Mouse (Mus musculus): ENCODE data around the gene Erlin1. TPM values are rescaled to one million over a fixed set of nuclear protein-coding genes. Genes with fewer than 3 reads are reported as not detected.

Erlin1 gene
- polyA plus RNA-seq, 1 experiment from 2014 or later, result 24.6 TPM

DNA sequence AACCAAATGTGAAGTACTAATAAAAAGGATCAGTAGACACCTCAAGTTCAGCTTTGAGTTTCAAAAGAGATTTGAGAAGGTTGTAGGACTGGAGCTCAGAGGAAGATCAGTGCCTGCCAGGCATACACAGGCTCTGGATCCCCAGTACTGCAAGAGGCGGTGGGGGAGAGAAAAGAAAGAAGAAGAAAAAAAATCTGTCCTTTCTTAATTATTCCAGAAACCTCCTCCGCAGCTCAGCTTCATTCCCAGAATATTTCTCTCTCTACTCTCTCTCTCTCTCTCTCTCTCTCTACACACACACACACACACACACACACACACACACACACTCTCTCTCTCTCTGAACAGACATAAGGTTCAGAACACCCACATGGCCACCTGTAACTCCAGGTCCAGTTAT, 10.4 kb upstream of the Erlin1 start:
- Histone ChIP-seq H3K36me3 (peaks cover 69% of the 10 kb centered on the region), H3K4me3 (no peak overlapping the region), H3K27ac (no peak overlapping the region), H3K4me1 (no peaks in the 10 kb centered on the region), H3K27me3 (ENCODE audit: insufficient read depth, poor library complexity, severe bottlenecking) (no peaks in the 10 kb centered on the region), H3K9me3 (no peaks in the 10 kb centered on the region)
- 78% methylated on average over 2 of the region's 2 CpGs for WGBS
- DNase-seq (ENCODE audit: low spot score), result no peak

DNA sequence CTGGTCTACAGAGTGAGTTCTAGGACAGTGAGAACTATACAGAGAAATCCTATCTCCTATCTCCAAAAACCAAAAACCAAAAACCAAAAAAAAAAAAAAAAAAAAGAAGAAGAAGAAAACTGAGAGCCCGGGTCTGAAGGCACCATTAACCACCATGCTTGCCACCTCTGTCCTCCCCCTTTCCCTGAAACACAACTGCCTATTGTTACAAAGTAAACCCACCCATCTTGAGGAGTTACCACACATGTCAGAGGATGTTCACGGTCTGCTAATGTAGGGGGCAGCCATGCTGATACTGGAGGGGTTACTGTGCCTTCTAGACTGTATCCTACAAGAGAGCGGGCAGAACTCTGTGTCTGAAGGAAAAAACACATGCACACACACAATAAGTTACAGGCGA, 7.4 kb upstream of the Erlin1 start:
- H3K9me3 ChIP-seq, result no peaks in the 10 kb centered on the region
- H3K27me3 ChIP-seq (ENCODE audit: insufficient read depth, poor library complexity, severe bottlenecking), result no peaks in the 10 kb centered on the region
- no peak for DNase-seq (ENCODE audit: low spot score)
- no peak overlapping the region for H3K27ac ChIP-seq
- 88% methylated on average over 4 of the region's 4 CpGs for WGBS
- no peaks in the 10 kb centered on the region for H3K4me1 ChIP-seq
- no peak overlapping the region for H3K4me3 ChIP-seq
- peaks cover 64% of the 10 kb centered on the region for H3K36me3 ChIP-seq

DNA sequence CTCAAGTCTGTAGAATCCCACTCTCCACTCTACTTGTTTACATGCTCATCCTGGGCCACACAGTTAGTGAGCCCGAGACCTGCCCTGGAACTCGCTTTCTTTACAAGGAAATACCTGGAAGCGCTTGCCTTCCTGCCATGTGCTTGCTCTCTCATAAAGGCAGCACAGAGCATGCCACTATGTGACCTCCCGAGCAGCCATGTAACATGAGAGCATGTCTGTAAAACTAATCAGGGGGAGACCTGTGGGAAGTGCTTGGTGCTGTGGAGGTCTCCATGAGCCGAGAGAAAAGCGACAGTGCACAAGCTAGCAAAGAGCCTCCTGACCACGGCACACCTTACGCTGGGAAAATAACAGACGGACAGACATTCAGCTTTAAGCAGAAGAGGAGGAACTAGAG, 6.9 kb upstream of the Erlin1 start:
- no peak overlapping the region for H3K27ac ChIP-seq
- 88% methylated on average over 9 of the region's 9 CpGs for WGBS

DNA sequence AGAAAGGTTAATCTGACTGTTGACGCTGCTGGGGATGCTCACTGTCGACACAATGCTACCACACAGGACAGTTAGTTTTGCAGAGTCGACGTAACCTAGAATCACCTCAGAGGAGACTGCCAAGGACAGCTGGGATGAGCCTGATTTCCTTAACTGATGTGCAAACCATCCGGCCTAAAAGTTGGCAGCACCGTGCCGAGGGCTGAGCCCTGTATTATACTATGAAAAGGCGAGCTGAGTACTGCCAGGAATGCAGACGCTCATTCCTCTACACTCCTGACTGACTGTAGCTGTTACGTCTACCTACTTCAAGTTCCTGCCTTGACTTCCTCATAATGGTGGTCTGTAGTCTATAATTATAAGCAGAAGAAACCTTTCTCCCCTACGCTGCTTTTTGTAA, 5.4 kb upstream of the Erlin1 start:
- no peak for DNase-seq (ENCODE audit: low spot score)
- WGBS, result 83% methylated on average over 11 of the region's 11 CpGs
- peaks cover 56% of the 10 kb centered on the region for H3K36me3 ChIP-seq
- H3K27me3 ChIP-seq (ENCODE audit: insufficient read depth, poor library complexity, severe bottlenecking), result no peaks in the 10 kb centered on the region
- no peak overlapping the region for H3K27ac ChIP-seq
- H3K9me3 ChIP-seq, result no peaks in the 10 kb centered on the region
- H3K4me1 ChIP-seq, result 0 out of 2 replicates have a peak, but pooled peaks cover under 1% of the 10 kb centered on the region
- H3K4me3 ChIP-seq, result no peak overlapping the region

More for the DNA sequence above, 6.9 kb upstream of the Erlin1 start:
- no peak overlapping the region for H3K4me3 ChIP-seq
- H3K27me3 ChIP-seq (ENCODE audit: insufficient read depth, poor library complexity, severe bottlenecking), result no peaks in the 10 kb centered on the region
- H3K9me3 ChIP-seq, result no peaks in the 10 kb centered on the region
- peaks cover 63% of the 10 kb centered on the region for H3K36me3 ChIP-seq
- no peaks in the 10 kb centered on the region for H3K4me1 ChIP-seq
- no peak for DNase-seq (ENCODE audit: low spot score)

DNA sequence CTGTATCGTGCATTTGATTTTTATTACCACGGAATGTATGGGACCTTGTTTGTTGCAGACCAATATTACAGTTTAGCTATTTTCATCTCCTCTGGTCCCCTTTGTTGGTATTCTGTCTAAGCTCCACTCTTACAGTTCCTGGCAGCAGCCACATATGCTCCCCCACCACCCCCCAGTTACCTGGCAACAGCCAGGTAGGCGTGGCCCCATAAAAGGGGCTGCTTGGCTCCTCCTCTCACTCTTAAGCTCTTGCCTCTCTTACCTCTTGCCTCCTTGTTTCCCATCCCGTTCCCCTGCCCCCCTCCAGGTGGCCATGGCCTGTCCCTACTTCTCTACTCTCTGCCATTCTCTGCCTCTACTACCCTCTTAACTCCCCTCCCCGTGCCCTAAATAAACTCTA, 1.6 kb upstream of the Erlin1 start:
- no peaks in the 10 kb centered on the region for H3K9me3 ChIP-seq
- DNase-seq (ENCODE audit: low spot score), result no peak
- no peak overlapping the region for H3K4me3 ChIP-seq
- peaks cover 13% of the 10 kb centered on the region; the same call in 1 of the 2 replicates for H3K4me1 ChIP-seq
- H3K27ac ChIP-seq, result no peak overlapping the region
- no peaks in the 10 kb centered on the region for H3K27me3 ChIP-seq (ENCODE audit: insufficient read depth, poor library complexity, severe bottlenecking)
- WGBS, result 65% methylated on average over 5 of the region's 5 CpGs
- peaks cover 26% of the 10 kb centered on the region for H3K36me3 ChIP-seq

DNA sequence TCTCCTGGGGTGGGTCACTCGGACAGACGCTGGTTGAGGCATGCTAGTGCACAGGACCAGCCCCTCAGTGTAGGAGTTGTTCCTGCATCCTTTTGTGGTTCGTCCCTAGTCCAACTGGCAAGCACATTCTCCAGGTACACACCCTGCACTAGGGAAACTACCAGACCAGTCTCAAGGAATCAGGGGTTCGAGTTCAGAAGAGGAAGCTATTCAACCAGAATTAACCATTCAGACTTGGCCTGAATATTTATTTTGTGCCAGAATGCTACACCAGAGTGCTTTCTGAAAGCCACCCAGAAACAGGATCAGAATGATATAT, 288 bp upstream of the Erlin1 start:
- Histone ChIP-seq H3K4me3 (peak overlapping the region; percentile 86), H3K4me1 (peaks cover 13% of the 10 kb centered on the region; the same call in 1 of the 2 replicates), H3K27me3 (ENCODE audit: insufficient read depth, poor library complexity, severe bottlenecking) (no peaks in the 10 kb centered on the region), H3K36me3 (0 out of 2 replicates have a peak, but pooled peaks cover 14% of the 10 kb centered on the region), H3K27ac (peak overlapping the region; percentile 85), H3K9me3 (no peaks in the 10 kb centered on the region)
- 9% methylated on average over 4 of the region's 4 CpGs for WGBS
- no peak for DNase-seq (ENCODE audit: low spot score)

DNA sequence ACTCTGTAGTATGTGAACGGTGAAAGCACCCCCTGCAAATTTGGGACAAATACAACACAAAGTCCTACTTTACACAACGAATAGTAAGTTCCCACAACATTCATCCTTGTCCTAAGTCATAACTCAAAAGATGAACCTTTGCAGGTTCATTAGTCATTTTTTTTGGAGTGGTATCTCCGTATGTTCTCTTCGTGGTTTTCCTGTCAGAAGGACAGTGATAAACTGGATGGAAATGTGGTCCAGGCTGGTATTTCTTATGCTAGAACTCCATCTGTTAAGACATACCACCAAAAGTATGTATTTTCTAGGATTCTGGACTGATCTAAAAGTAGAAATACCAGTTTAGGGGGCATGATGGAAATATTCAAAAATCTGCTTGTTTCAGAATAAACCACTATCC, 1.4 kb downstream of the Erlin1 start:
- H3K4me3 ChIP-seq, result no peak overlapping the region
- 78% methylated on average over 4 of the region's 4 CpGs for WGBS
- no peak overlapping the region for H3K27ac ChIP-seq
- no peaks in the 10 kb centered on the region for H3K9me3 ChIP-seq
- peaks cover 12% of the 10 kb centered on the region; the same call in 1 of the 2 replicates for H3K36me3 ChIP-seq
- H3K4me1 ChIP-seq, result peaks cover 13% of the 10 kb centered on the region; the same call in 1 of the 2 replicates
- H3K27me3 ChIP-seq (ENCODE audit: insufficient read depth, poor library complexity, severe bottlenecking), result no peaks in the 10 kb centered on the region
- no peak for DNase-seq (ENCODE audit: low spot score)

DNA sequence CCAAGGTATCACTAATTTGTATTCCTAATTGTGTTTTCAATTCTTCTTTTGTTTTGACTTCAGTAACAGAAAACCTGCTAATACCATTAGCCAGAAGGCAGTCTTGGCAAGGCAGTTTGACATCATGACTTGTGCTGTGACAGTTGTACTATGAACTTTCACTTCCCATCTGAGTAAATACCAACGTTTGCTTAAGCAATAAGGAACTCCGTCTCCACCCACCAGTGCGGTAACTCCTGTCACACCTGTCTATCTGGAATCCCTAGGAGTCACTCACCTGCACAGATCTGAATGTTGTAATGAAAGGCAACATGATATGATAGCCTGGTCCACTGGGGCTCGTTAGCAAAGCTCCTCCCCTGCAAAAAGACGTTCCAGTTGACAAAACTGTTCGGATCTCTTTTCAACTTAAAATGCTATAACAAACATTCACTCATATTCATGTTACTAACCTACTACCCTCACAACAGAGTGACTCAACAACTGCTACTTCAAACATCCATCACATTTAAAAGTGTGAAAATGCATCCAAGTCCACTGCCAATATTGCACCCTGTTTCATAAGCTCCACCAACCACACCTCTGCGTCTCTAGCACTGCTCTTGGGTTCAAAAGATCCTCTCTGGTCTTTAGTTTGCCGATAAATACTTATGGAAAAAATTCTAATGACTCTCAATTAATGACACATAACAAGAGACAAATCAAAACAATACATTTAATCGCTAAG, 2.1 kb downstream of the Erlin1 start:
- Histone ChIP-seq H3K9me3 (no peaks in the 10 kb centered on the region), H3K4me1 (peaks cover 13% of the 10 kb centered on the region; the same call in 1 of the 2 replicates)
- WGBS, result 80% methylated on average over 9 of the region's 9 CpGs

DNA sequence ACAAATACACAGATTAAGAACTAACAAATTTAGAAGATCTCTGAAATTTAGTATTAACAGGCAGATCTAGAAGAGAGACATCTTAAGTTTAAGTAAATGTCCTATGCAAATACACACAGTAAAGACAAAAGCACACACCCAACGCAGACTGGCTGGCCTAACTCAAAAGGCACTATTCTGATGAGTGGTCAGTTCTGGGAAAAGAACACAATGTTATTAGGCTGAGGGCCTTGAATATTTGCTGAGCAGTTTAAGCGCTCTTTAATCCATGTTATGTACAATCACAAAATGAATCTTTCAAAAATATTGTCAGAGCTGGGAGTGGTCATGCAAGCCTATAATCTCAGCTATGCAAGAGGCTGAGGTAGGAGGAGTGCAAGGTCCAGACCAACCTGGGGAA, 4.9 kb downstream of the Erlin1 start:
- H3K4me1 ChIP-seq, result peaks cover 9% of the 10 kb centered on the region; the same call in 1 of the 2 replicates
- H3K36me3 ChIP-seq, result peaks cover 19% of the 10 kb centered on the region; the same call in 1 of the 2 replicates
- 93% methylated on average over 2 of the region's 2 CpGs for WGBS

More for the DNA sequence above, 2.1 kb downstream of the Erlin1 start:
- no peak overlapping the region for H3K27ac ChIP-seq
- H3K4me3 ChIP-seq, result no peak overlapping the region
- H3K36me3 ChIP-seq, result peaks cover 11% of the 10 kb centered on the region; the same call in 1 of the 2 replicates
- DNase-seq (ENCODE audit: low spot score), result no peak
- H3K27me3 ChIP-seq (ENCODE audit: insufficient read depth, poor library complexity, severe bottlenecking), result no peaks in the 10 kb centered on the region

DNA sequence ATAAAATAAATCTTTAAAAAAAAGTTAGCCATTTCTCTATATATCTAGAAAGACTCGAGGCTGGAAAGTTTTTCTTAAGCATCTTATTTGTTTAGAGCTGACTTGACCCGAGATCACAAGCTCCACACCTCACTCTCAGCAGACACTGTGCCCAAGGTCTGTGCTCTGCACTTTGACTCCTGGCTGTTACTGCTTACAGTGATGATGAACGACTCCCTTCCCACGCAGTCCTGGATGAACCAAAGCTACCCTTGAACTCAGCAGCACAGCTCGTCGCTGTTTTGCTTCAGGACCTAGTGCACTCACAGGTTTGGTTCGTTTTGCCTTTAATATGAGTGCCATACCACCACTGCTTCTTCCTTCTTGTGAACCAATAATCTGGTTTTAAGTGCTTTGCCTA, 5.8 kb downstream of the Erlin1 start:
- Histone ChIP-seq H3K27ac (no peak overlapping the region), H3K9me3 (no peaks in the 10 kb centered on the region), H3K36me3 (peaks cover 28% of the 10 kb centered on the region), H3K4me3 (no peak overlapping the region), H3K27me3 (ENCODE audit: insufficient read depth, poor library complexity, severe bottlenecking) (no peaks in the 10 kb centered on the region), H3K4me1 (0 out of 2 replicates have a peak, but pooled peaks cover 2% of the 10 kb centered on the region)
- WGBS, result 87% methylated on average over 7 of the region's 7 CpGs
- DNase-seq (ENCODE audit: low spot score), result no peak

More for the DNA sequence above, 4.9 kb downstream of the Erlin1 start:
- Histone ChIP-seq H3K4me3 (no peak overlapping the region), H3K27ac (no peak overlapping the region), H3K9me3 (no peaks in the 10 kb centered on the region), H3K27me3 (ENCODE audit: insufficient read depth, poor library complexity, severe bottlenecking) (no peaks in the 10 kb centered on the region)
- DNase-seq (ENCODE audit: low spot score), result no peak

DNA sequence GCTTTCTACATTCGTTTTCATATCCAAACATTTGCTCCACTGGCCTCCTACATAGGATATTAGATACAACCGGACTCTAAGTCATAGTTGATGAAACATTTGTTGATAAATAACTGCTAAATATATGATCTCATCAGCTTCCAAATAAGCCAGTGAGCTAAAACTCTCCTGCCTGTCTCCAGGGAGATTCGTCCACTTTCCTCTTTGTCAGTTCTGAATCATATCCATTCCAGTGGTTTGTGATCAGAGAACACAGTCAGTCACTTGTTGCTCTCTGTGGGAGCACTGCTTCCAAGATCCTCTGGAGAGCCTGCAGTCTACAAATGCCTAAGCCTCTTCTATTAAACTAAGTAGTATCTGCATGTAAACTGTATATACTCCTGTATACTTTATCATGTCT, 9.4 kb downstream of the Erlin1 start:
- H3K4me3 ChIP-seq, result no peak overlapping the region
- no peaks in the 10 kb centered on the region for H3K27me3 ChIP-seq (ENCODE audit: insufficient read depth, poor library complexity, severe bottlenecking)
- WGBS, result 80% methylated on average over 3 of the region's 3 CpGs

DNA sequence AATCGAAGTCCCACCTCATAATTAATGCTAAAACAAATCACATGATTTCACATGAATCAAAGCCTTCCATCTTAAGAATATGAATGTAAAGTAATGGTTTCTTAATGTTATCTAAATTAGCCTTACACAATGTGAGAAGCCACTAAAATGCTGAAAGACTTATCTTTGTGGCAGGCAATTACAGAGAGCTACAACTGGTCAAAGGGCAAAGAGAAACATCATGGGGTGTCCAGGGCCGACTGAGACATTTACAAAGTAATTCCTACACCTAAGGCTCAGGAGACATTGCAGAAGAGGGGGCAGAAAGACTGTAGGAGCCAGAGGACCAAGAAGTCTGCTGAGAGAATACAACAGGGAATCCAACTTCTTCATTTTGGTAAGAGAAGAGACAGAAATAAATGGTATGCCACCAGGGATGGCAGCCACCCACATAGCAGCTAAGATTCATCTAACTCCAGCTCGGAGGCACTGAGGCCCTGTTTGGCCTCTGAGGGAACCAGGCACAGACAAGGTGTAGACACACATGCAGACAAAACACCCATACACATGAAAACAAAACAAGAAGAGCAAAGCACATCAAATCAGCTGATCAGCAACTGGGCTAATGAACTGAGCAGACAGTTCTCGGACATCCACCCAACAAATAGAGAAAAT, 14.3 kb downstream of the Erlin1 start:
- H3K27me3 ChIP-seq (ENCODE audit: insufficient read depth, poor library complexity, severe bottlenecking), result no peaks in the 10 kb centered on the region
- H3K4me1 ChIP-seq, result no peaks in the 10 kb centered on the region
- WGBS, result 79% methylated on average over 4 of the region's 4 CpGs
- no peak overlapping the region for H3K27ac ChIP-seq
- peaks cover 42% of the 10 kb centered on the region for H3K36me3 ChIP-seq
- H3K4me3 ChIP-seq, result no peak overlapping the region
- no peaks in the 10 kb centered on the region for H3K9me3 ChIP-seq
- no peak for DNase-seq (ENCODE audit: low spot score)

More for the DNA sequence above, 9.4 kb downstream of the Erlin1 start:
- Histone ChIP-seq H3K36me3 (peaks cover 49% of the 10 kb centered on the region), H3K9me3 (no peaks in the 10 kb centered on the region), H3K27ac (no peak overlapping the region), H3K4me1 (no peaks in the 10 kb centered on the region)
- DNase-seq (ENCODE audit: low spot score), result no peak

DNA sequence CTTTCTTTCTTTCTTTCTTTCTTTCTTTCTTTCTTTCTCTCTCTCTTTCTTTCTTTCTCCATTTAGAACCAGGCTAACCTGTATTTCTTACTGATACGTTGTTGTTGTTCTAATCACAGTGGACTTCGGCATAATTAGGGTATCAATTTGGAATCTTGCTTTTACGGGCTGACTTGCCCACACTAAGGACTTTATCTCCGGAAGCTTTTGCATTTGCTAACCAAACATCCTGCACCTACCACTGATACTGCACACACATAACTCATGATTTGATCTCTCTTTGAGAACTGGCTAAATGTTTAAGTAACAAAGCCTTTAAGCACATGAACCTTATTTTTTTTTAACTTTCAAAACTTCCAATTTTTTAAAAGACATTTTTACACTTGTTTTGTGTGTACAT, 19.2 kb downstream of the Erlin1 start:
- Histone ChIP-seq H3K36me3 (peaks cover 27% of the 10 kb centered on the region), H3K4me1 (no peaks in the 10 kb centered on the region), H3K27me3 (ENCODE audit: insufficient read depth, poor library complexity, severe bottlenecking) (no peaks in the 10 kb centered on the region), H3K9me3 (no peaks in the 10 kb centered on the region), H3K27ac (no peak overlapping the region), H3K4me3 (no peak overlapping the region)
- DNase-seq (ENCODE audit: low spot score), result no peak
- WGBS, result 79% methylated on average over 4 of the region's 4 CpGs

Data from heart, embryonic 10.5 days (tissue).